Mouse (Mus musculus): Measurements from ENCODE around the gene Proca1.
"Not testable (repeated sequence)": the region's sequence is repeated elsewhere in the genome, so short reads cannot be mapped to it uniquely, and the experiment has no call there.

The Proca1 gene

GRCm38 (mm10) chr11:78182961-78183844 lies 10.0 kb upstream of the Proca1 start, which contains the start of gene Rpl23a:
Gene Rpl23a, minus strand, starts transcription at chr11:78183584.
- DNase-seq = peak; percentile 82

GRCm38 (mm10) chr11:78183884-78184514 lies 9.2 kb upstream of the Proca1 start:
- no peak for DNase-seq

GRCm38 (mm10) chr11:78184702-78185101 lies 8.5 kb upstream of the Proca1 start:
- not testable (repeated sequence) for DNase-seq

GRCm38 (mm10) chr11:78188331-78189233 lies 4.6 kb upstream of the Proca1 start, which contains the start of gene Rab34:
Gene Rab34, plus strand, starts transcription at chr11:78188430.
- no peak for DNase-seq

- no peak for DNase-seq
Observed at GRCm38 (mm10) chr11:78189234-78190040, 3.8 kb upstream of the Proca1 start.

GRCm38 (mm10) chr11:78190041-78190440 lies 3.2 kb upstream of the Proca1 start:
- DNase-seq = no peak

GRCm38 (mm10) chr11:78194411-78195100 lies 1.4 kb downstream of the Proca1 start:
- DNase-seq = no peak

- DNase-seq = no peak
Observed at GRCm38 (mm10) chr11:78195101-78195863, 2.1 kb downstream of the Proca1 start.

- DNase-seq = no peak
Observed at GRCm38 (mm10) chr11:78202372-78202771, 9.2 kb downstream of the Proca1 start.

- no peak for DNase-seq
Observed at GRCm38 (mm10) chr11:78204287-78204686, 11.1 kb downstream of the Proca1 start.

GRCm38 (mm10) chr11:78205361-78206206 lies 12.4 kb downstream of the Proca1 start:
- DNase-seq = no peak

GRCm38 (mm10) chr11:78207190-78207589 lies 14.0 kb downstream of the Proca1 start:
- no peak for DNase-seq

- no peak for DNase-seq
Observed at GRCm38 (mm10) chr11:78209886-78210285, 16.7 kb downstream of the Proca1 start.

GRCm38 (mm10) chr11:78210615-78211014 lies 17.4 kb downstream of the Proca1 start:
- DNase-seq = no peak

GRCm38 (mm10) chr11:78211513-78211912 lies 18.3 kb downstream of the Proca1 start:
- DNase-seq = no peak

- DNase-seq = no peak
Observed at GRCm38 (mm10) chr11:78213086-78213817, 20.1 kb downstream of the Proca1 start.

GRCm38 (mm10) chr11:78215709-78216317 lies 22.6 kb downstream of the Proca1 start:
- no peak for DNase-seq

- DNase-seq = no peak
Observed at GRCm38 (mm10) chr11:78223586-78223985, 30.4 kb downstream of the Proca1 start.
